Mouse (Mus musculus): ENCODE data around the gene 2610318N02Rik.
"Not testable (repeated sequence)": the region's sequence is repeated elsewhere in the genome, so short reads cannot be mapped to it uniquely, and the experiment has no call there.

The 2610318N02Rik gene

GRCm38 (mm10) chr16:17124871-17125520 is at the start of gene 2610318N02Rik:
TSS of gene 2610318N02Rik (minus strand) at chr16:17125167.
- ChIA-PET CTCF (interaction anchor here in 3 of 4 experiments (0.5 to 2.4 kb wide), 16 partner anchors 17 to 307 kb away, joined by 3 to 11 read pairs (median 5); partner anchors contain the start of genes Ccdc116 (in 1 of the 3), Rimbp3 (in 1 of the 3), Tmem191c (in 1 of the 3) and Ydjc (in 1 of the 3)), POLR2A (interaction anchor here (0.5 to 6.5 kb wide), 66 partner anchors 8 to 298 kb away, joined by 3 to 81 read pairs (median 4); partner anchors contain the start of genes Ccdc116 (in 2 of the 4), Hic2 (in 2 of the 4), Ppil2 (in 2 of the 4) and Ydjc (in 2 of the 4))

GRCm38 (mm10) chr16:17168049-17168448 is 43.1 kb upstream of the 2610318N02Rik start:
- ChIA-PET POLR2A (interaction anchor here in 3 of 4 experiments (0.7 to 2.4 kb wide), 17 partner anchors 8 to 116 kb away, joined by 3 to 15 read pairs (median 4); partner anchors contain the start of genes Hic2 (in 2 of the 3), Ccdc116 (in 1 of the 3) and Sdf2l1 (in 1 of the 3)), CTCF (interaction anchor here in 2 of 4 experiments (0.6 to 0.7 kb wide), 2 partner anchors 108 to 528 kb away, joined by 3 to 5 read pairs; no protein-coding TSS in a partner anchor)

- CTCF ChIA-PET, result interaction anchor here in 3 of 4 experiments (0.5 to 1.3 kb wide), 3 partner anchors 43 to 118 kb away, joined by 4 read pairs; no protein-coding TSS in a partner anchor
- POLR2A ChIA-PET, result interaction anchor here in 3 of 4 experiments (0.6 to 2.4 kb wide), 27 partner anchors 8 to 474 kb away, joined by 3 to 15 read pairs (median 4); partner anchors contain the start of genes Aifm3 (in 1 of the 3), Ccdc116 (in 1 of the 3), Hic2 (in 1 of the 3) and Sdf2l1 (in 1 of the 3)
Measured at GRCm38 (mm10) chr16:17167179-17167578, 42.2 kb upstream of the 2610318N02Rik start.

- POLR2A ChIA-PET, result interaction anchor here in 2 of 4 experiments (0.7 to 3.3 kb wide), 8 partner anchors 9 to 34 kb away, joined by 3 to 13 read pairs (median 4); partner anchors contain the start of genes Ccdc116 (in 1 of the 2) and Sdf2l1 (in 1 of the 2)
- CTCF ChIA-PET, result not testable (repeated sequence)
Measured at GRCm38 (mm10) chr16:17165478-17165877, 40.5 kb upstream of the 2610318N02Rik start.

GRCm38 (mm10) chr16:17154346-17154745 is 29.4 kb upstream of the 2610318N02Rik start:
- ChIA-PET CTCF (interaction anchor here in 2 of 4 experiments (1.3 to 1.8 kb wide), 2 partner anchors 22 to 117 kb away, joined by 3 to 7 read pairs; partner anchors contain the start of gene Sdf2l1 (in 1 of the 2)), POLR2A (interaction anchor here in 2 of 4 experiments (1.2 to 3.5 kb wide), 9 partner anchors 10 to 97 kb away, joined by 3 to 13 read pairs (median 6); partner anchors contain the start of genes Sdf2l1 (in 1 of the 2) and Ydjc (in 1 of the 2))

GRCm38 (mm10) chr16:17151874-17152273 is 26.9 kb upstream of the 2610318N02Rik start:
- CTCF ChIA-PET, result interaction anchor here in 2 of 4 experiments (0.8 to 1.8 kb wide), 2 partner anchors 8 to 57 kb away, joined by 3 to 4 read pairs; no protein-coding TSS in a partner anchor
- POLR2A ChIA-PET, result interaction anchor here in 2 of 4 experiments (0.7 to 4.1 kb wide), 9 partner anchors 16 to 44 kb away, joined by 3 to 15 read pairs (median 7); partner anchors contain the start of genes 2610318N02Rik (in 2 of the 2) and Sdf2l1 (in 1 of the 2)

GRCm38 (mm10) chr16:17150520-17151258 is 25.7 kb upstream of the 2610318N02Rik start:
- ChIA-PET CTCF (interaction anchor here in 1 of 4 experiments (0.8 kb wide), 1 partner anchor 19 kb away, joined by 3 read pairs; the partner anchor contains the start of gene Sdf2l1), POLR2A (interaction anchor here in 3 of 4 experiments (0.6 to 4.1 kb wide), 9 partner anchors 12 to 372 kb away, joined by 3 to 15 read pairs (median 6); partner anchors contain the start of genes 2610318N02Rik (in 2 of the 3) and Sdf2l1 (in 1 of the 3))

- CTCF ChIA-PET, result interaction anchor here in 3 of 4 experiments (0.6 to 2.6 kb wide), 21 partner anchors 9 to 843 kb away, joined by 3 to 30 read pairs (median 4); partner anchors contain the start of genes Sdf2l1 (in 2 of the 3), Tmem191c (in 2 of the 3), 2610318N02Rik (in 1 of the 3) and Rimbp3 (in 1 of the 3)
- POLR2A ChIA-PET, result interaction anchor here (0.5 to 10.2 kb wide), 44 partner anchors 9 to 413 kb away, joined by 3 to 124 read pairs (median 4); partner anchors contain the start of genes Sdf2l1 (in 4 of the 4), 2610318N02Rik (in 3 of the 4), Lrrc74b (in 1 of the 4) and Rimbp3 (in 1 of the 4)
Measured at GRCm38 (mm10) chr16:17148084-17148483, 23.1 kb upstream of the 2610318N02Rik start.

- ChIA-PET CTCF (interaction anchor here in 3 of 4 experiments (0.6 to 2.6 kb wide), 27 partner anchors 10 to 842 kb away, joined by 3 to 30 read pairs (median 4); partner anchors contain the start of genes Sdf2l1 (in 2 of the 3), Tmem191c (in 2 of the 3), 2610318N02Rik (in 1 of the 3) and Gm20518 (in 1 of the 3)), POLR2A (interaction anchor here (0.6 to 10.2 kb wide), 47 partner anchors 10 to 845 kb away, joined by 3 to 124 read pairs (median 4); partner anchors contain the start of genes Sdf2l1 (in 4 of the 4), 2610318N02Rik (in 3 of the 4), Lrrc74b (in 1 of the 4) and Ppil2 (in 1 of the 4))
Measured at GRCm38 (mm10) chr16:17147391-17147929, 22.5 kb upstream of the 2610318N02Rik start.

- ChIA-PET CTCF (interaction anchor here in 3 of 4 experiments (0.6 to 2.6 kb wide), 12 partner anchors 15 to 745 kb away, joined by 3 to 30 read pairs (median 6); partner anchors contain the start of genes Tmem191c (in 2 of the 3), 2610318N02Rik (in 1 of the 3), Gm20518 (in 1 of the 3) and Sdf2l1 (in 1 of the 3)), POLR2A (interaction anchor here in 3 of 4 experiments (0.6 to 10.2 kb wide), 22 partner anchors 10 to 844 kb away, joined by 3 to 124 read pairs (median 6); partner anchors contain the start of genes 2610318N02Rik (in 2 of the 3), Sdf2l1 (in 2 of the 3), Ppil2 (in 1 of the 3) and Yars2 (in 1 of the 3))
Measured at GRCm38 (mm10) chr16:17146772-17147235, 21.8 kb upstream of the 2610318N02Rik start, which contains the start of gene Ccdc116. TSS of gene Ccdc116 (minus strand) at chr16:17147229.

GRCm38 (mm10) chr16:17144339-17144738 is 19.4 kb upstream of the 2610318N02Rik start, which contains the start of gene Ydjc:
TSS of gene Ydjc (plus strand) at chr16:17144621.
- CTCF ChIA-PET, result interaction anchor here (0.6 to 1.7 kb wide), 11 partner anchors 9 to 132 kb away, joined by 3 to 12 read pairs (median 5); partner anchors contain the start of genes Sdf2l1 (in 3 of the 4), 2610318N02Rik (in 1 of the 4), Rimbp3 (in 1 of the 4) and Ypel1 (in 1 of the 4)

GRCm38 (mm10) chr16:17137355-17137754 is 12.4 kb upstream of the 2610318N02Rik start:
- POLR2A ChIA-PET, result interaction anchor here in 2 of 4 experiments (0.7 to 11.5 kb wide), 4 partner anchors 12 to 36 kb away, joined by 3 to 81 read pairs (median 3); partner anchors contain the start of gene 2610318N02Rik (in 2 of the 2)
- CTCF ChIA-PET, result interaction anchor here in 1 of 4 experiments (0.6 kb wide), 2 partner anchors 295 to 381 kb away, joined by 3 read pairs; no protein-coding TSS in a partner anchor

More at GRCm38 (mm10) chr16:17144339-17144738, 19.4 kb upstream of the 2610318N02Rik start, which contains the start of gene Ydjc:
- POLR2A ChIA-PET, result interaction anchor here (0.6 to 10.2 kb wide), 24 partner anchors 8 to 470 kb away, joined by 3 to 124 read pairs (median 4); partner anchors contain the start of genes Sdf2l1 (in 3 of the 4), 2610318N02Rik (in 2 of the 4), Hic2 (in 1 of the 4) and Ppil2 (in 1 of the 4)

- ChIA-PET POLR2A (interaction anchor here (0.6 to 11.5 kb wide), 74 partner anchors 8 to 473 kb away, joined by 3 to 124 read pairs (median 5); partner anchors contain the start of genes Ydjc (in 4 of the 4), 2610318N02Rik (in 2 of the 4), Ccdc116 (in 2 of the 4) and Hic2 (in 2 of the 4)), CTCF (interaction anchor here in 3 of 4 experiments (0.6 to 2.7 kb wide), 20 partner anchors 9 to 425 kb away, joined by 3 to 30 read pairs (median 5); partner anchors contain the start of genes Ccdc116 (in 1 of the 3) and Ydjc (in 1 of the 3))
Measured at GRCm38 (mm10) chr16:17132906-17133200, 7.9 kb upstream of the 2610318N02Rik start.

GRCm38 (mm10) chr16:17132089-17132905 is 7.3 kb upstream of the 2610318N02Rik start, which contains the start of gene Sdf2l1:
TSS of gene Sdf2l1 (minus strand) at chr16:17132383.
- CTCF ChIA-PET, result interaction anchor here (0.6 to 2.9 kb wide), 39 partner anchors 9 to 425 kb away, joined by 3 to 30 read pairs (median 4); partner anchors contain the start of genes Ydjc (in 3 of the 4), Ccdc116 (in 1 of the 4), Ppil2 (in 1 of the 4) and Rimbp3 (in 1 of the 4)

More at GRCm38 (mm10) chr16:17132089-17132905, 7.3 kb upstream of the 2610318N02Rik start, which contains the start of gene Sdf2l1:
- POLR2A ChIA-PET, result interaction anchor here (0.6 to 11.5 kb wide), 96 partner anchors 9 to 536 kb away, joined by 3 to 124 read pairs (median 4); partner anchors contain the start of genes Ydjc (in 4 of the 4), Ccdc116 (in 2 of the 4), Hic2 (in 2 of the 4) and Ppil2 (in 2 of the 4)

All from embryonic stem cell, embryonic (primary cell).